8 mouse cellular contexts compared by ENCODE assay signal in genomic region chrX:121232142-121233000, GRCm38 (mm10).
DNase-seq lines count a peak whose midpoint lies in the region; ATAC-seq lines count a peak whose summit lies in the region.

No protein-coding gene starts in this region.

- H3K4me1 ChIP-seq in kidney, embryonic 16.5 days (ENCODE audit: insufficient read depth, low read length): no peaks in the 10 kb centered on the region
- no peaks in the 10 kb centered on the region for H3K4me1 ChIP-seq in intestine, embryonic 15.5 days (replicated peaks)
- no peaks in the 10 kb centered on the region for H3K4me1 ChIP-seq in neural tube, embryonic 15.5 days

- no peak overlapping the region for H3K4me3 ChIP-seq in kidney, embryonic 16.5 days (ENCODE audit: low read length)
- H3K4me3 ChIP-seq in intestine, embryonic 15.5 days (replicated peaks): no peak overlapping the region
- H3K4me3 ChIP-seq in neural tube, embryonic 15.5 days (replicated peaks): no peak overlapping the region

- ATAC-seq in kidney, embryonic 16.5 days (ENCODE audit: low FRiP score, low TSS enrichment): peak; percentile 84
- peak; percentile 66; the same call in 1 of the 2 replicates for ATAC-seq in intestine, embryonic 15.5 days
- ATAC-seq in neural tube, embryonic 15.5 days (ENCODE audit: low FRiP score): peak; percentile 57
- no peak for ATAC-seq in granulocyte monocyte progenitor cell, adult 5-6 weeks (replicated peaks; ENCODE audit: poor library complexity, severe bottlenecking)

- no peak overlapping the region for H3K27ac ChIP-seq in kidney, embryonic 16.5 days (ENCODE audit: low read length)
- no peak overlapping the region for H3K27ac ChIP-seq in intestine, embryonic 15.5 days
- H3K27ac ChIP-seq in neural tube, embryonic 15.5 days (replicated peaks): no peak overlapping the region

- 48% methylated on average over 3 of the region's 3 CpGs for WGBS in kidney, embryonic 16.5 days
- WGBS in intestine, embryonic 15.5 days: 50% methylated on average over 3 of the region's 3 CpGs
- WGBS in neural tube, embryonic 15.5 days: 32% methylated on average over 3 of the region's 3 CpGs

- H3K9ac ChIP-seq in kidney, embryonic 16.5 days (replicated peaks; ENCODE audit: low read length): no peak overlapping the region
- H3K9ac ChIP-seq in intestine, embryonic 15.5 days: no peak overlapping the region
- H3K9ac ChIP-seq in neural tube, embryonic 15.5 days (replicated peaks): no peak overlapping the region

- no peak for DNase-seq in kidney, postnatal 4 days
- peak; percentile 47 for DNase-seq in embryo, embryonic 9.5 days (ENCODE audit: extremely low spot score)
- DNase-seq in layer of hippocampus, postnatal 25 days (ENCODE audit: extremely low spot score in 1 of 2, low spot score in 1 of 2): no peak
- DNase-seq in T-cell, adult 2 months (ENCODE audit: low spot score): no peak

- no peaks in the 10 kb centered on the region for H3K27me3 ChIP-seq in kidney, embryonic 16.5 days (ENCODE audit: insufficient read depth, low read length)
- H3K27me3 ChIP-seq in intestine, embryonic 15.5 days (replicated peaks): no peaks in the 10 kb centered on the region
- H3K27me3 ChIP-seq in neural tube, embryonic 15.5 days (replicated peaks): no peaks in the 10 kb centered on the region

- no peaks in the 10 kb centered on the region for H3K9me3 ChIP-seq in kidney, embryonic 16.5 days (ENCODE audit: low read length)
- no peaks in the 10 kb centered on the region for H3K9me3 ChIP-seq in intestine, embryonic 15.5 days
- no peaks in the 10 kb centered on the region for H3K9me3 ChIP-seq in neural tube, embryonic 15.5 days (replicated peaks)

- no peaks in the 10 kb centered on the region for H3K36me3 ChIP-seq in kidney, embryonic 16.5 days (ENCODE audit: insufficient read depth, low read length)
- no peaks in the 10 kb centered on the region for H3K36me3 ChIP-seq in intestine, embryonic 15.5 days
- H3K36me3 ChIP-seq in neural tube, embryonic 15.5 days: no peaks in the 10 kb centered on the region

- H3K4me2 ChIP-seq in kidney, embryonic 16.5 days (replicated peaks; ENCODE audit: low read depth, low read length): no peak overlapping the region
- no peak overlapping the region for H3K4me2 ChIP-seq in intestine, embryonic 15.5 days (replicated peaks)
- no peak overlapping the region for H3K4me2 ChIP-seq in neural tube, embryonic 15.5 days
